Mouse (Mus musculus) cortical plate, adult 2 months (tissue): Measurements from ENCODE around the gene Fam189a1.

ENCODE experiments used
- CTCF ChIP-seq: fragments of 200-500 bp; IDR thresholded peaks from 2 replicates; pipeline ENCODE4 v1.5.1; 2011; ENCODE audit warnings: mild to moderate bottlenecking, control low read depth, low read length; ENCODE audit not compliant: insufficient read depth; ENCODE audit errors: extremely low read depth
- POLR2A ChIP-seq: fragments of 200-500 bp; IDR thresholded peaks from 2 replicates; pipeline ENCODE4 v1.6.1; 2011; ENCODE audit warnings: mild to moderate bottlenecking, low read length, control low read depth; ENCODE audit not compliant: insufficient read depth; ENCODE audit errors: extremely low read depth

DNA sequence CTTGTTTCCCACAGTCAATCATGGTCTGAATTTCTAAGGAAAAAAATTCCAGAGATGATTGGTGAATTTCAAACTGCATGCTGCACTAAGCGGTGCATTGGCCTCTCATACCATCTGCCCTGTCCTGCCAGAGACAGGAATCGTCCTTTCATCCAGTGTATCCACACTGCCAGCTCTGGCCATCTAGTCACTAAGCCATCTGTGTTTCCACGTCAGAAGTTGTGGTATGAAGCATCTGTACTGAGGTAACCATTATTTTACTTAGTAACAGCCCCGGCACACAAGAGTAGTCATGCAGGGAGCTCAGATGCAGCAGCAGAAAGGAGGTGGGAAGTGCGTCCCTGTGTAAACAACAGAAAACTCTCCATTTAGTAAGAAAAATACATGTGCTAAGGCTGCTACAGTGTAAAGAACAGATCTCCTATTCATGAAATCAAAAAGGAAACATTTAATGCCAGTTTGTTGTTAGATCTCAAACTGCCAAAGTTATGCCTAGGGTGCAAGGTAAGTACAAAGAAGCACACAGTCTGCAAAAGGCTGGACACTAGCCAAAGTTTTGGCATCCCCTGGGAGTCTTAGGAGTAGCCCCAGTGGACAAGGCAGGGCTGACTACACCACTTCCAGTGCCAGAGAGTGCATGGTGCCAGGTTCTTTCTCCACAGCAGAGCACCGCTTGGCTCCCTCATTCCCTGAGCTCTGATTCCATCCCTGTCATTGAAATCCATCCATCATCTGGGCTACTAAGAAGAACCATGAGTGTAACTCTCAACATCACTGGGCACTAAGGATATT, 14.3 kb downstream of the Fam189a1 start:
- TF ChIP-seq CTCF (no peak), POLR2A (no peak)
